Mouse (Mus musculus) embryonic fibroblast, embryonic 13.5 days (primary cell): ENCODE results near the gene Cyth1. TPM values are rescaled to one million over a fixed set of nuclear protein-coding genes. Genes with fewer than 3 reads are reported as not detected.

Experiments
- H3K27ac ChIP-seq: 2 replicates; pipeline ENCODE4 v1.5.1; 2012; ENCODE audit warnings: low read length, control low read depth, inconsistent platforms; ENCODE audit not compliant: insufficient read depth
- H3K4me1 ChIP-seq: 2 replicates; pipeline ENCODE4 v1.6.1; 2011; ENCODE audit warnings: low read length; ENCODE audit not compliant: control insufficient read depth, insufficient read depth
- H3K4me3 ChIP-seq: 2 replicates; pipeline ENCODE4 v1.5.1; 2011; ENCODE audit warnings: mild to moderate bottlenecking, control low read depth, low read length; ENCODE audit not compliant: insufficient read depth
- CTCF ChIP-seq: IDR thresholded peaks from 2 replicates; pipeline ENCODE4 v1.5.1; 2011; ENCODE audit warnings: mild to moderate bottlenecking, control low read depth, low read length, moderate library complexity, borderline replicate concordance; ENCODE audit not compliant: insufficient read depth
- POLR2A ChIP-seq: IDR thresholded peaks from 2 replicates; pipeline ENCODE4 v1.6.1; 2011; ENCODE audit warnings: low read depth, mild to moderate bottlenecking, control low read depth, low read length, moderate library complexity
- polyA plus RNA-seq: library from polyadenylated mRNA; stranded (reverse); fragments of >200 nt; gene quantifications from 2 replicates; pipeline ENCODE4 v1.2.4, GENCODE M21; 2011; ENCODE audit warnings: low read depth; ENCODE audit not compliant: missing spikeins, insufficient read length

The Cyth1 gene
- polyA plus RNA-seq, 1 experiment: 11.8 TPM

DNA sequence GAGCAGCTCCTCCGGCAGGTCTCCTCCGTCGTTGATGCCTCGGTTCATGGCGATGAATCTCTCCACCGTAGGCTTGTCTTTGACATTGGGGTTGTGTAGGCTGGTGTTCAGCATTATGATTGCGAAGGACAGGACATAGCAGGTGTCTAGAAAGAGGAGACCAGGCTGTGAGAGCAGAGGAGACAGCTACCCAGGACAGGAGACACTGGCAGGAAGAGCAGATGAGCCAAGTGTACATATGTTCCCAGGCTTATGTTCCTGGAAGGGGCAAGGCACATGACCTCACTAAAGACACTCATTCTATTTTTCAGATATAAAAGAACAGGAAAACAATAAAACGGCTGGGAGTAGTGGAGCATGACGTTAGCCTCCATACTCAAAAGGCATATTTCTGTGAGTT, 65.6 kb downstream of the Cyth1 start:
- no peak overlapping the region for H3K4me3 ChIP-seq
- no peaks in the 10 kb centered on the region for H3K4me1 ChIP-seq
- TF ChIP-seq POLR2A: no peak
- TF ChIP-seq CTCF: no peak
- no peak overlapping the region for H3K27ac ChIP-seq

DNA sequence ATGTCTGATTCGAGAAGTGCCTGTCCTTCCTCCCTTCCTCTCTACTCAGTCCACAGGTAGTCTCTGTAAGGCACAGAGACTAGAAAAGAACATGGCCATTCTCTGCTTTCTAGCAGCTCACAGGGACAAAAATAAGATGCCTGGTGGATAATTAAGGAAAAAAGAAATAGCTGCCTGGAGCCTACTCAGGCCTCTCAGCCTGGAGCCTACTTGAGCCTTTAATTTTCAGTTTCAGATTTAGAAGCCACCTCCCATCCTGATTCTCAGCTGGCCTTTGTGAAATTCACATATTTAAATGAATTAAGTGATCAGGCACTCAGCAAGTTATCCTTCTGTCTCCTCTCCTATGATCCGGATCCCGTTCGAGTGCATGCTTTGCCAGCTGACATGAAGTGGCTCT, 66.0 kb downstream of the Cyth1 start:
- TF ChIP-seq POLR2A (no peak), CTCF (no peak)
- no peak overlapping the region for H3K27ac ChIP-seq
- no peaks in the 10 kb centered on the region for H3K4me1 ChIP-seq
- no peak overlapping the region for H3K4me3 ChIP-seq

DNA sequence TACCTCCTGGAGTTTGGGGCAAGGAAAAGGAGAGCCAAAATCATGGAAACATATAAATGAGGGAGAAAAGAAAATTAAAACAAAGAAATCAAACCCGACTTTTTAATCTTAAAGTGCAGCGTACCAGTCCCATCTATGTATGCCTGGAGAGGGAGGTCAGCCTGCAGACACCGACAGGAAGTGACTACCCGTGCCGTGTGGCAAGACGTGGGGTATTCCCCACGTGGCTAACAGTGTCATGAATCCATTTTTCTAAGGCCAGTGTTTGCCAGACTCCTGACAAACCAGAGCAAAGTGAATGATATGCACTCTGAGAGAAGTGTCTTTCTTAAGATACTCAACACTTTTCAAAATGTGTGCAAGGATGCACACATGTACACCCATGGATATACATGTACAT, 68.2 kb downstream of the Cyth1 start:
- TF ChIP-seq POLR2A (no peak), CTCF (no peak)
- H3K4me3 ChIP-seq: no peak overlapping the region
- no peak overlapping the region for H3K27ac ChIP-seq
- H3K4me1 ChIP-seq: no peaks in the 10 kb centered on the region

DNA sequence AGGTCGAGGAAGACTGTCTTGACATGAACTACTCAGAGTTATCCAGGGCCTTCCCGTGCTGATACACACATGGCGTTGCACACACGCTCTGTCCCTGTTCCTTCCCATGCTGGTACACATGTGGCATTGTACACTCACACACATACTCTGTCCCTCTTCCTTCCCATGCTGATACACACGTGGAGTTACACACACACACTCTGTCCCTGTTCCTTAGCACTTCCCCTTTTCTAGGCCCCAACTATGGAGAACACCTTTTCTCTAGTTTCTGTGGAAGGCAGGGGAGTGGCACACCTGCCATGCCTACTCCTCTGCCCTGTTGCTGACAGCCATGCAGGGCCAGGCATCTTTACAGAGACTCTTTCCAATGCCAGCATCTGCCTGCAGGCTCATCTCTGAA, 70.2 kb downstream of the Cyth1 start:
- Histone ChIP-seq H3K4me1 (no peaks in the 10 kb centered on the region), H3K27ac (no peak overlapping the region), H3K4me3 (no peak overlapping the region)
- TF ChIP-seq POLR2A (no peak), CTCF (no peak)

DNA sequence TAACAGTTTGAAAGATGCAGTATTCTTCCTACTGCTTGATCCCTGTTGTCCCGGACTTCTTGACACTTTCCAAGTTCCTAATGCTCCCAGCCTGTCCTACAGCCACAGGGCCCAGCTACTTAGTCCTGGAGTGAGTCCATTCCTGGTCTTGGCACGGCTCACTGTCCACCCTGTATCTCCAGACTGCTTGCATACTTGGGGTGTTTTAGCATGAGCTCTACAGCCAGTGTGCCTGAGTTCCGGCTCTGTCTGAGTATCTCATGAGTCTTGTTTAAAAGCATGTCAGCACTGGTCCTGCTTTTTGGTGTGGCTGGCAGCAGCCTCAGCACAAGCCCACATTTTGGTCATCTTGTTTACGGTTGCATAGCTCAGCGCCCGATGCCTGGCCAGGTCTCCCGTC, 73.6 kb downstream of the Cyth1 start:
- TF ChIP-seq POLR2A (no peak), CTCF (no peak)
- no peak overlapping the region for H3K27ac ChIP-seq
- H3K4me3 ChIP-seq: no peak overlapping the region
- no peaks in the 10 kb centered on the region for H3K4me1 ChIP-seq

DNA sequence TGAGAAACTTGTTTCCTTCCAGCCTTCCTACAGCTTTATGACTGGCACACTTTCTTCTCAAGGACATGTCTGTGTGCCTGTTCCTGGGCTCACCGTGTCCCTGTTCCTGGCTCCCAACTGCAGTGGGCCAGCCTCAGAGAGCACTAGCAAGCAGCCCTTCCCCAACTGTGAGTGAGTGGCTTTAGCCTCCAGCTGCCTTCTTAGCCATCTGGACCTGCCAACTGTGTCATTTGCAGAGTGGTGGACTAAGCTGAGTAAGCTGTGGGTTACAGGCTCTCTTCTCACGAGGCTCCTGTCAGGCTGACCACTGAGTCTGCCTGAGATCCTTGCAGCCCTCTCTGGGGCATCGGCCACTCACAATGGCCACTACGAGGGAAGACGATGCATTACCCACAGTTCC, 75.6 kb downstream of the Cyth1 start:
- TF ChIP-seq CTCF (no peak), POLR2A (no peak)
- Histone ChIP-seq H3K4me3 (no peak overlapping the region), H3K27ac (no peak overlapping the region), H3K4me1 (no peaks in the 10 kb centered on the region)

DNA sequence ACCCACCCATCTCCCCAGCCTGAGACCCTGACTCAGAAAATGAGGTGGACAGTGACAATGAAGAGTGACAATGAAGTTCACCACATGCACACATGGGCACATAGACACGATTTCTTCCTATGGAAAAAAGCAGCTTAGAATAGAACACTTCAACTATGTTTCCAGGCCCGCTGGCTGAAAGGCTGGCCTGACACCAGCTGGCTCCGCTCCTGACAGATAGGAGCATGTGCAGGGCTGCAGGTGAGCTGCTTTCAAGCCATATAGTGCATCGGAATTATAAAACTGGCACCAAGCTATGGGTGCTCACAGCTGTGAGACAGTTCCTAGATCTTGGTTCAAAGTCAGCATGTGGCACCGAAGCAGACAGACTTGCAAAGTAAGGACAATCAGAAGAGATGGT, 78.1 kb downstream of the Cyth1 start:
- no peak for TF ChIP-seq POLR2A
- TF ChIP-seq CTCF: no peak
- Histone ChIP-seq H3K4me3 (no peak overlapping the region), H3K27ac (no peak overlapping the region), H3K4me1 (no peaks in the 10 kb centered on the region)

DNA sequence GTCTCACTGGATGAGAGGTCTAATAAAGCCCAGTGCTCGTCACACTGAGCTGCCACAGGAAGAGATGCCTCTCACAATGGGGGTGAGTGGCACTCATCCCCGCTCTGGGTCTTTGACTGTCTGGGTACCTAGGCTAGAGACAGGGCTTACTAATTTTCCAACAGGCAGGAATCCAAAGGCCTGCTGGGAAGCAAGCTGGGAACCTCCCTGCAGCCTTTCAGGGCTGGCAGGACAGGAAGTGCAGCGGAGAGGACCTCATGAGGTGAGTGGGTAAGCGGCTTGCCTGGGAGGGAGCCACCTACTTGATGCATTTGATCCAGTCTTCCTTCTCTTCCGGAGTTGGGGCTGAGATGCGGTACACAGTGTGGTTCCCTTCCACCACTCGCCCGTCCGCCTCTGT, 79.7 kb downstream of the Cyth1 start:
- H3K4me3 ChIP-seq: no peak overlapping the region
- H3K27ac ChIP-seq: no peak overlapping the region
- no peaks in the 10 kb centered on the region for H3K4me1 ChIP-seq
- TF ChIP-seq POLR2A (no peak), CTCF (no peak)

DNA sequence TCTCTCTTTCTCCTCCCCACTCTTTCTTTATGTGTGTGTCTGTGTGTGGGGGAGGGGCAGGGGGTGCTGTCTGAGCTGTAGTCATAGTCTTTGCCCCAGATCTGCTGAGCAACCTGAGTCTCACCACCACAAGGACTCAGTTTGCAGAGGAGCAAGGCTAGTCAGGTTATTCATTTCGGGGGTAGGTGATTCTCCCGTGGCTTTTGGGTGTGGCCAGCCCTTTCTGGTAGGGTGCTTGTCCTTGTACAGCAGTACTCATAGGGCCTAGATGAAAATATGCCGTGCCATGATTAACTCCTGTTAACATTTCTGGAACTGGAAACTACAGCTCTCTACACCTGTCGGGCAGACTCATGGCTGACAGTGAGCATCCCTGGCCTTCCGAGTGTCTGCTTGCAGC, 81.8 kb downstream of the Cyth1 start:
- Histone ChIP-seq H3K27ac (no peak overlapping the region), H3K4me3 (no peak overlapping the region), H3K4me1 (no peaks in the 10 kb centered on the region)
- TF ChIP-seq POLR2A: no peak
- no peak for TF ChIP-seq CTCF

DNA sequence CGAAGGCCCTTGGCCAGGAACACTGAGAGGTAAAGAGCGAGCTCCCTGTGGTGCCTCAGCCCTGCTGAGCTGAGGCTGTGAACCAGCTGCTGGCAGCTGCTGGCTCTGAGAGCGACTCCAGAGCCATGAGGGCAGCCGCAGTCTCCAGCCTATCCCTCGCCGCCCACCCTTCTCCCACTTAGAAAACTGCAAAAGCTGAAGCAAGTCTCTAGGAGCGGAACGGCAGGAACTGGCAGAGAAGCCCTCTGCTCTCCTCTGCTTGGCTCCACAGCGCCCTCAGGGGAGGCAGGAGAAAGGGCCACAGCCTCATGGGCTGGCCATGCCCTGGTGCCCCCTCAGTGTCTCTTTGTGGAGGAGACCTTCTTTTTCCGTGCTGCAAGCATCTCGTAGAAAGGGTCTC, 82.7 kb downstream of the Cyth1 start:
- Histone ChIP-seq H3K4me3 (no peak overlapping the region), H3K27ac (no peak overlapping the region), H3K4me1 (0 out of 2 replicates have a peak, but pooled peaks cover 2% of the 10 kb centered on the region)
- TF ChIP-seq POLR2A (no peak), CTCF (no peak)

DNA sequence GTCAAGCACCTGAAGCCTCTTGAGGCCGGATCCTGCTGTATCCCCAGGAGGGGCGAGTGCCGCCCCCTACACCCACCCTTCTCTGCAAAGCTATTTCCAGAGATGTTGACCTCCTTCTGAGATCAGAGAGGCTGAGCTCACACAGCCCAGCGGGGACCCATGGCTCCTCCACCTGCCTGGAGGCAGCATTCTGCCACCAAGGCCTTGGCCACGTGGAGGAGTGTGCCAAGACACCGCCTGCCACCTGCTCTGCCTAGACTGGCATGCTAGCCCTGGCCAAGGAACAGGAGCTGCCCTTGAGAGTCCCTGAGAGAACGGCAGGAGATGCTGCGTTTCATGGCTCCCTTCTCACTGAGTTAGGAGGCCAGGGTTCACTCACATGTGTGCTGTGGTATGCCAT, 83.8 kb downstream of the Cyth1 start:
- Histone ChIP-seq H3K27ac (no peak overlapping the region), H3K4me1 (0 out of 2 replicates have a peak, but pooled peaks cover 6% of the 10 kb centered on the region)
- TF ChIP-seq CTCF: no peak
- no peak for TF ChIP-seq POLR2A

More for the DNA sequence above, 83.8 kb downstream of the Cyth1 start:
- no peak overlapping the region for H3K4me3 ChIP-seq
